Mouse (Mus musculus) midbrain, embryonic 10.5 days (tissue): ENCODE results near the gene Irf2. TPM values are rescaled to one million over a fixed set of nuclear protein-coding genes. Genes with fewer than 3 reads are reported as not detected.

Experiments
- DNase-seq: peaks from one replicate; pipeline ENCODE4 v3.0.0-alpha.2; 2017; ENCODE audit warnings: low spot score
- H3K27ac ChIP-seq: fragments of 300-500 bp; sonication (generic); replicated peaks from 2 replicates; pipeline ENCODE4 v1.5.1; 2016; ENCODE audit warnings: mild to moderate bottlenecking
- H3K27me3 ChIP-seq: fragments of 300-500 bp; sonication (generic); 2 replicates; pipeline ENCODE4 v1.6.1; 2016; ENCODE audit warnings: low read depth, mild to moderate bottlenecking; ENCODE audit not compliant: poor library complexity, severe bottlenecking
- H3K36me3 ChIP-seq: fragments of 300-500 bp; sonication (generic); 2 replicates; pipeline ENCODE4 v1.6.1; 2016; ENCODE audit warnings: mild to moderate bottlenecking, moderate library complexity
- H3K4me1 ChIP-seq: fragments of 300-500 bp; sonication (generic); 2 replicates; pipeline ENCODE4 v1.6.1; 2016
- H3K4me3 ChIP-seq: fragments of 300-500 bp; sonication (generic); 2 replicates; pipeline ENCODE4 v1.5.1; 2016; ENCODE audit warnings: mild to moderate bottlenecking, moderate library complexity
- H3K9me3 ChIP-seq: fragments of 300-500 bp; sonication (generic); replicated peaks from 2 replicates; pipeline ENCODE4 v1.6.1; 2016; ENCODE audit warnings: mild to moderate bottlenecking
- WGBS: fragments of 180-500 bp; shearing (Covaris S2); methylation state at CpG from one replicate; pipeline ENCODE4 v1.1.7; 2016; 5-methylcytosine and 5-hydroxymethylcytosine counted together
- polyA plus RNA-seq: library from polyadenylated mRNA; unstranded; fragments of >200 nt; fragmentation: Nextera tagmentation; extraction: Ambion mirVana; gene quantifications from 2 replicates; pipeline ENCODE4 v1.2.1, GENCODE M21; 2016

Irf2 gene
- polyA plus RNA-seq, 1 experiment from 2014 or later = 7.4 TPM

- no peaks in the 10 kb centered on the region for H3K36me3 ChIP-seq
- 56% methylated on average over 7 of the region's 7 CpGs for WGBS
- peaks cover 4% of the 10 kb centered on the region for H3K4me1 ChIP-seq
- DNase-seq = no peak
- peak overlapping the region; percentile 3; the same call in 1 of the 2 replicates for H3K27ac ChIP-seq
- no peaks in the 10 kb centered on the region for H3K27me3 ChIP-seq
- no peak overlapping the region for H3K4me3 ChIP-seq
- H3K9me3 ChIP-seq = no peaks in the 10 kb centered on the region
Observed at GRCm38 (mm10) chr8:46859164-46859846, 119.8 kb downstream of the Irf2 start.

- no peaks in the 10 kb centered on the region for H3K9me3 ChIP-seq
- H3K36me3 ChIP-seq = no peaks in the 10 kb centered on the region
- DNase-seq = no peak
- 75% methylated on average over 8 of the region's 8 CpGs for WGBS
- peaks cover 4% of the 10 kb centered on the region for H3K4me1 ChIP-seq
- no peaks in the 10 kb centered on the region for H3K27me3 ChIP-seq
- no peak overlapping the region for H3K4me3 ChIP-seq
- no peak overlapping the region; the same call in 1 of the 2 replicates for H3K27ac ChIP-seq
Observed at GRCm38 (mm10) chr8:46859847-46860167, 120.3 kb downstream of the Irf2 start.

DNA sequence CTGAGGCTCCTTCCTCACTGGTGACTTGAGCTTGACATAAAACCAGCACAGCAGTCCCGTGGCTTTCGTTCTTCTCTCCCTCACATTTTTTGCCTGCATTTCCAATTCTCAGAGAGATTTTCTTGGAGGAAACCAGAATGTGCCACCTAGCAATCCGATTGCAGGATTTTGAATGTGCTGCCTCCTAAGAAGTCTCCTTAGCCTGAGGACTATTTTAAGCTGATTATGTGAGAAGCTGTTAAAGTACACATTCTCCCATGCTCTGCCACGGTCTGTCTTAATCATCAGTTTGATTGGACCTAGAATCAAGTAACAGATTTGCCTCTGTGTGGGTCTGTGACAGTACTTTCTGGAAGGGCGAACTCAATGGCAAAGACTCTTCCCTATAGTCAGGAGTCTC is 123.0 kb downstream of the Irf2 start:
- Histone ChIP-seq H3K9me3 (no peaks in the 10 kb centered on the region), H3K27ac (no peak overlapping the region), H3K27me3 (no peaks in the 10 kb centered on the region), H3K4me3 (no peak overlapping the region), H3K4me1 (peaks cover 9% of the 10 kb centered on the region), H3K36me3 (no peaks in the 10 kb centered on the region)
- WGBS = 90% methylated on average over 5 of the region's 5 CpGs
- DNase-seq = no peak

DNA sequence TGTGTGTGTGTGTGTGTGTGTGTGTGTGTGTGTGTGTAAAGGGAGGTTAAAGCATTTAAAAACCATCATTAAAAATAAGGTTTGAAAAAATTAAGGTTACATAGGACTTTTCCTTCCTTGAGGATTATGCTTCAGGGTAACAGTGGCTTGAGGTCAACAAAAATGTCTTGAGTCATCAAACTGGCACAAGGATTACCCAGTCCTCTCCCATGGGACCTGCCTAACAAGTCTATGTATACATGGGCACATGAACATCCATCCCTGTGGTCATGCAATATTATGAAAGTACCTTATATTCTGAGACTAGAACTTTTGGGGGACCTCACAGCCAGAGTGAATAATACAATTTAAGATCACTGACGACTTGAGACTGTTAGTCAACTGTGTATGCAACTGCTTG is 125.9 kb downstream of the Irf2 start:
- no peaks in the 10 kb centered on the region for H3K27me3 ChIP-seq
- peaks cover 13% of the 10 kb centered on the region for H3K4me1 ChIP-seq
- 78% methylated on average over 1 of the region's 1 CpGs for WGBS
- no peak overlapping the region for H3K27ac ChIP-seq
- H3K4me3 ChIP-seq = no peak overlapping the region
- DNase-seq = no peak
- no peaks in the 10 kb centered on the region for H3K9me3 ChIP-seq
- H3K36me3 ChIP-seq = no peaks in the 10 kb centered on the region

- peaks cover 13% of the 10 kb centered on the region for H3K4me1 ChIP-seq
- H3K9me3 ChIP-seq = no peaks in the 10 kb centered on the region
- no peak overlapping the region for H3K4me3 ChIP-seq
- no peak overlapping the region for H3K27ac ChIP-seq
- WGBS = 57% methylated on average over 4 of the region's 4 CpGs
- no peaks in the 10 kb centered on the region for H3K36me3 ChIP-seq
- no peak for DNase-seq
- no peaks in the 10 kb centered on the region for H3K27me3 ChIP-seq
Observed at GRCm38 (mm10) chr8:46867440-46867839, 127.9 kb downstream of the Irf2 start.

DNA sequence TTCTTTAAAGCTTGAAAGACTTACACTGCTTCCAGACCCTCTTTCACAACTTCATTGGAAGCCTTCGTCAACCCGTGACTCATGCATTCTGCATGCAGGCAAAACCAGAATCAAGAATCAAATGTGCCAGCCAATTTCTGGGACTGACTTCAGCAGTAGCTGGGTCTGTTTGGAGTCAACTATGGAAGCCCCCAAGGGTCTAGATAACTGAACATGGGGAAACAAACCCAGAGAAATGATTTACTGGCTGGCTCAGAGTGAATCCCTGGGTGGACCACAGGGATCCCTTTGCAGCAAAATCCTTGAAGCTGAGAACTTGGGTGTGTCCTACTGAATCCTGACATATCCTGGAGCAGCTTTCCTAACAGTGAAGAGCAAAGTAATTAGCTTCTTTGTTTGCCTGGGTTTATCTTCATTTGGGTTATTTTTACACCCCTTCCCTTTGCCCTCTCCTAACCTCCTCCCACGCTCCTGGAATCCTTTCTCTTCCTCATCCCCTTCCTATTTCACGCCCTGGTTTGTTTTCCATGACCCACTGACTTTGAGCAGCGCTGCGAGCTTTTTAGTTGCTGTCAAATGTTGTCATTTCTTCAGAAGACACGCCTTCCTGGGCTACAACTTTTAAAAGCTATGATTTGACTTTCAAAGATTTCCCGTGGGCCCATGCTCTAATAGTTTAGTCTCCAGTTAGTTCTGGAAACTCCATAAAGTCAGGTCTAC is 129.0 kb downstream of the Irf2 start:
- WGBS = 80% methylated on average over 8 of the region's 8 CpGs

DNA sequence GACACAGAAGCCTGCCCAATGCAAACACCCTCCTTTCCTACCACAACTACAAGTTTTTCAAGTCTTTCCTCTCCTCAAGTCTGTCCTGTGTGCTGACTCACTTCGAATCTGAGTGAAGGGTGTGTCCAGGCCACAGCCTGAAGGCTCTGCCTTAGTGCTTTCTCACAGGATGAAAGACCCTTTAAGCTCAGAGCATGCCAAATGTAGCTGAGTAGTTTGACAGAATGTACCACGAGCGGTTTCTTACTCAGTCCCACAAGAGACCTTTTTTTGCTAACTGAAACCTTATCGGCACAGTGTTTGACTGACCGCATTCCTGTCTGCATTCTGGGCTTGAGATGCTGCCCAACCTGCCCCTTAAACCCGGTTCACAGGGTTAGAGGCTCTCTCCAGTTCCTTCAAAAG is 130.0 kb downstream of the Irf2 start:
- 85% methylated on average over 6 of the region's 6 CpGs for WGBS
- Histone ChIP-seq H3K27ac (no peak overlapping the region), H3K4me1 (peaks cover 13% of the 10 kb centered on the region), H3K36me3 (no peaks in the 10 kb centered on the region), H3K9me3 (no peaks in the 10 kb centered on the region), H3K4me3 (no peak overlapping the region), H3K27me3 (no peaks in the 10 kb centered on the region)
- DNase-seq = no peak

More for the DNA sequence above, 129.0 kb downstream of the Irf2 start:
- no peak for DNase-seq
- Histone ChIP-seq H3K4me3 (no peak overlapping the region), H3K9me3 (no peaks in the 10 kb centered on the region), H3K27ac (no peak overlapping the region), H3K27me3 (no peaks in the 10 kb centered on the region), H3K4me1 (peaks cover 13% of the 10 kb centered on the region), H3K36me3 (no peaks in the 10 kb centered on the region)

- 92% methylated on average over 4 of the region's 4 CpGs for WGBS
- Histone ChIP-seq H3K9me3 (no peaks in the 10 kb centered on the region), H3K36me3 (no peaks in the 10 kb centered on the region), H3K27ac (no peak overlapping the region), H3K4me3 (no peak overlapping the region), H3K27me3 (no peaks in the 10 kb centered on the region), H3K4me1 (peaks cover 13% of the 10 kb centered on the region)
- no peak for DNase-seq
Observed at GRCm38 (mm10) chr8:46871086-46871485, 131.6 kb downstream of the Irf2 start.

DNA sequence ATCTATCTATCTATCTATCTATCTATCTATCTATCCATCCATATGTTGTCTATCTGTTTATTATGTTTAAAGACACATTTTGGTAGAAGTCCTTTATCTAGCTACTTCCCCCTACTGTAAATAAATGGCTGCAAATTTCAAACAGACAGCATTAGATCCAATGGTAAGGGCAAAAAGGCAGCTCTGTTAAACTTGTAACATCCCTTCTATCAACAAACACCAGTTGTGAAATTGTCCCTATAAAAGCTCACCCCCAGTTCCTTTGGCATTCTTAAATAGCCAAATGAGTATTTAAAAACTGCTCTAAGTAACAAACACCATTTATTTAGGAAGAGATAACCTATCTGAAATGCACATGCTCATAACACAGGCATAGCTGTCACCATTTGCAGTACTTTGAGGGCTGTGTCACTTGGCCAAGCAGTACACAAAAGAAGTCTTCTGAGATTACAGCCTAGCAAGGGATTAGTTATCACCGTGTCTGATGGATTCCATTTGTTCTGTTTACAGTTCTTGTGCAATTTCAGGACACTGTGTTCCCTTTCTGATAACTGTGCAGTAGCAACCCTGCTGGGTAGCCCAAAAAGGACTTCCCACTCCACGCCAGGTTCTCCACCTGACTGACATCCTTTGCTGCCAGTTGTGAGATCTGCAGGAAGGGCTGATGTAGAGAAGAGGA is 136.2 kb downstream of the Irf2 start:
- WGBS = 66% methylated on average over 2 of the region's 2 CpGs
- H3K4me1 ChIP-seq = peaks cover 3% of the 10 kb centered on the region; the same call in 1 of the 2 replicates
- no peak for DNase-seq
- H3K36me3 ChIP-seq = no peaks in the 10 kb centered on the region
- no peak overlapping the region for H3K27ac ChIP-seq
- no peak overlapping the region for H3K4me3 ChIP-seq
- no peaks in the 10 kb centered on the region for H3K27me3 ChIP-seq
- H3K9me3 ChIP-seq = no peaks in the 10 kb centered on the region

- no peak for DNase-seq
Observed at GRCm38 (mm10) chr8:46881348-46881747, 141.8 kb downstream of the Irf2 start.

GRCm38 (mm10) chr8:46881755-46882419 is 142.4 kb downstream of the Irf2 start:
- no peak for DNase-seq
- Histone ChIP-seq H3K27ac (no peak overlapping the region), H3K27me3 (no peaks in the 10 kb centered on the region), H3K4me3 (no peak overlapping the region), H3K9me3 (no peaks in the 10 kb centered on the region), H3K36me3 (no peaks in the 10 kb centered on the region), H3K4me1 (peaks cover 14% of the 10 kb centered on the region)
- 85% methylated on average over 8 of the region's 8 CpGs for WGBS

More at GRCm38 (mm10) chr8:46881348-46881747, 141.8 kb downstream of the Irf2 start:
- Histone ChIP-seq H3K27ac (no peak overlapping the region), H3K4me1 (peaks cover 14% of the 10 kb centered on the region), H3K36me3 (no peaks in the 10 kb centered on the region), H3K27me3 (no peaks in the 10 kb centered on the region), H3K4me3 (no peak overlapping the region), H3K9me3 (no peaks in the 10 kb centered on the region)
- 85% methylated on average over 6 of the region's 6 CpGs for WGBS

- H3K9me3 ChIP-seq = no peaks in the 10 kb centered on the region
- H3K27ac ChIP-seq = no peak overlapping the region
- no peaks in the 10 kb centered on the region for H3K27me3 ChIP-seq
- DNase-seq = no peak
- H3K4me3 ChIP-seq = no peak overlapping the region
- H3K4me1 ChIP-seq = peaks cover 21% of the 10 kb centered on the region
- H3K36me3 ChIP-seq = no peaks in the 10 kb centered on the region
- WGBS = 55% methylated on average over 5 of the region's 5 CpGs
Observed at GRCm38 (mm10) chr8:46882743-46883142, 143.2 kb downstream of the Irf2 start.
